In genomic region chr11:115893071-115893470, GRCm38 (mm10) we compare ENCODE assay signal across 34 mouse cellular contexts. TPM values are rescaled to one million over a fixed set of nuclear protein-coding genes. Genes with fewer than 3 reads are reported as not detected.
"Had no signal": no experiment of that assay in that cellular context is flagged by ENCODE, and none has a peak within 500 bp of the region (broad histone marks: within the 10 kb centered on the region; RNA-seq: fewer than 3 reads in every experiment).

No protein-coding gene starts in this region.

- H3K9ac ChIP-seq: forebrain, embryonic 15.5 days; forebrain, postnatal 0 days; heart, embryonic 13.5 days; heart, embryonic 15.5 days; hindbrain, embryonic 12.5 days; hindbrain, embryonic 15.5 days; limb, embryonic 13.5 days; limb, embryonic 15.5 days; liver, embryonic 12.5 days; liver, embryonic 14.5 days had no signal

- H3K27me3 ChIP-seq: forebrain, embryonic 15.5 days; heart, embryonic 13.5 days; heart, embryonic 15.5 days; hindbrain, embryonic 12.5 days; hindbrain, embryonic 15.5 days; limb, embryonic 13.5 days; limb, embryonic 15.5 days; liver, embryonic 12.5 days had no signal

- ATAC-seq: forebrain, embryonic 15.5 days; forebrain, postnatal 0 days; intestine, embryonic 16.5 days; liver, embryonic 12.5 days had no signal

- H3K4me2 ChIP-seq: forebrain, embryonic 15.5 days; heart, embryonic 11.5 days; heart, embryonic 13.5 days; heart, embryonic 15.5 days; hindbrain, embryonic 12.5 days; hindbrain, embryonic 15.5 days; limb, embryonic 13.5 days; limb, embryonic 15.5 days; liver, embryonic 12.5 days had no signal

- H3K4me1 ChIP-seq: forebrain, embryonic 15.5 days; hindbrain, embryonic 15.5 days; limb, embryonic 13.5 days; limb, embryonic 15.5 days had no signal

- H3K9me3 ChIP-seq: forebrain, embryonic 15.5 days; heart, embryonic 13.5 days; heart, embryonic 15.5 days; hindbrain, embryonic 12.5 days; hindbrain, embryonic 15.5 days; limb, embryonic 13.5 days; limb, embryonic 15.5 days; liver, embryonic 12.5 days had no signal

- DNase-seq: forebrain, postnatal 0 days; gastrocnemius, postnatal 14 days; gastrocnemius, postnatal 36 days; heart, adult 11 months; heart, adult 2 months; heart, postnatal 14 days; heart, postnatal 36 days; kidney, adult 18-20 months; kidney, adult 9 months; kidney, postnatal 14 days; layer of hippocampus, adult 9-11 months; layer of hippocampus, postnatal 36 days; left cerebral cortex, postnatal 4 days had no signal

- H3K4me3 ChIP-seq: forebrain, embryonic 15.5 days; heart, adult 2 months; heart, embryonic 13.5 days; heart, embryonic 15.5 days; hindbrain, embryonic 12.5 days; hindbrain, embryonic 15.5 days; limb, embryonic 13.5 days; limb, embryonic 15.5 days; liver, embryonic 12.5 days had no signal

- H3K27ac ChIP-seq: forebrain, embryonic 15.5 days; heart, adult 2 months; heart, embryonic 13.5 days; heart, embryonic 15.5 days; hindbrain, embryonic 12.5 days; hindbrain, embryonic 15.5 days; limb, embryonic 13.5 days; limb, embryonic 15.5 days; liver, embryonic 12.5 days; liver, embryonic 14.5 days had no signal

RNA-seq across cellular contexts. Expression of gene Smim5, which starts 6.7 kb away (rescaled TPM):
- total RNA-seq: left cerebral cortex, postnatal 4 days; liver, adult 2 months had no signal

RNA-seq across cellular contexts. Expression of gene Smim6, which starts 18.7 kb away (rescaled TPM):
- total RNA-seq: forebrain, postnatal 0 days; gastrocnemius, adult 18-20 months; gastrocnemius, adult 8-10 months; gastrocnemius, postnatal 14 days; gastrocnemius, postnatal 36 days; heart, adult 2 months; layer of hippocampus, adult 18-20 months; layer of hippocampus, adult 8-10 months; layer of hippocampus, postnatal 14 days; layer of hippocampus, postnatal 36 days; left cerebral cortex, adult 18-20 months; left cerebral cortex, adult 8-10 months; left cerebral cortex, postnatal 10 days; left cerebral cortex, postnatal 25 days; left cerebral cortex, postnatal 4 days had no signal

RNA-seq across cellular contexts. Expression of gene Myo15b, which starts 34.9 kb away (rescaled TPM):
- total RNA-seq: forebrain, postnatal 0 days; gastrocnemius, adult 18-20 months; gastrocnemius, adult 8-10 months; gastrocnemius, postnatal 36 days had no signal
